Mouse (Mus musculus) embryonic fibroblast, embryonic 13.5 days (primary cell): ENCODE data around the gene Myt1l. TPM values are rescaled to one million over a fixed set of nuclear protein-coding genes. Genes with fewer than 3 reads are reported as not detected.

Experiments used
- H3K27ac ChIP-seq: 2 replicates; pipeline ENCODE4 v1.5.1; 2012; ENCODE audit warnings: low read length, control low read depth, inconsistent platforms; ENCODE audit not compliant: insufficient read depth
- H3K4me1 ChIP-seq: 2 replicates; pipeline ENCODE4 v1.6.1; 2011; ENCODE audit warnings: low read length; ENCODE audit not compliant: control insufficient read depth, insufficient read depth
- H3K4me3 ChIP-seq: 2 replicates; pipeline ENCODE4 v1.5.1; 2011; ENCODE audit warnings: mild to moderate bottlenecking, control low read depth, low read length; ENCODE audit not compliant: insufficient read depth
- CTCF ChIP-seq: IDR thresholded peaks from 2 replicates; pipeline ENCODE4 v1.5.1; 2011; ENCODE audit warnings: mild to moderate bottlenecking, control low read depth, low read length, moderate library complexity, borderline replicate concordance; ENCODE audit not compliant: insufficient read depth
- POLR2A ChIP-seq: IDR thresholded peaks from 2 replicates; pipeline ENCODE4 v1.6.1; 2011; ENCODE audit warnings: low read depth, mild to moderate bottlenecking, control low read depth, low read length, moderate library complexity
- polyA plus RNA-seq: library from polyadenylated mRNA; stranded (reverse); fragments of >200 nt; gene quantifications from 2 replicates; pipeline ENCODE4 v1.2.4, GENCODE M21; 2011; ENCODE audit warnings: low read depth; ENCODE audit not compliant: missing spikeins, insufficient read length

Myt1l gene
- polyA plus RNA-seq, 1 experiment, result not detected

DNA sequence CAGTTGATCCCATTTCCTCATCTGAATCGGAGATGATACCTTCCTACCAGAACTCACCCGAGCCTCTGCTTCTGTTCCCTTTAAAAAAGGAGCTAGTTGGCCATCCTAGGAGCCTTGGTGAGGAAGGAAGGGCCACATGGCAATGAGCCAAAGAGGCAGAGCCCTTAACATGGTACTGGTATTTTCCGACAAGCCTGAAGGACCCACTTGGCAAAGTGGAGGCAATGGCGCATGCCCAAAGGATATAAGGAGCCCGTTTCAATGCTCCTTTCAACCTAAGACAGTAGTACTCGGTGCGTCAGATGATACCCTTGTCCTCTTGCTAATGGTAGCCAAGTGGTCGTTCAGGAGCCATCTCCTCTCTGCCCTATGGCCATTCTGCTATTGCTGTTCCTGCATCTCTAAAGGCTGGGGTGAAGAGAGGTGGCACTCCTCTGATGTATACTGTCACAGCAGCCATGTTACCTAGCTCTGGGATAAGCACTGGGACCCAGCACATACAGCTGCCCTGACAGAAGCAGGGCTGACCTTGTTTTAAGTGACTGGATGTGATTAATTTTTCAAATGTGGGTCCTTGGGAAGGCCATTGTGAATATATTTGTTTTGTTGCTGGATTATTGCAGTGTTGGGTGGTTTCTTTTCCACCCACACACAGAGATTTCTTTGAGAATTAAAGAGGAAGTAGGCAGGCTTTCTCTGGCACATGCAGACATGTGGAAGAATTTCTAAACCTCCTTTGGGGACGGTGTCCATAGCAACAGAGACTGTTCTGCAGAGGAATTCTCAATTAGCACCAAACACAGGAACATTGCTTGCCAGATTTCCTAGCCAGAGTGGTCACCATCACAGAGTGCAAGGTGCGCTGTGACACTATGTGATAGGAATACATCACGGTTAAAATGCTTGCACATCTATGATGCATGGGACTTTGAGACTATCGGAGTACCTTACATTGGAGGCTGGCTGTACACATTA is 169.6 kb downstream of the Myt1l start:
- TF ChIP-seq POLR2A (no peak), CTCF (no peak)
- H3K27ac ChIP-seq, result no peak overlapping the region
- no peaks in the 10 kb centered on the region for H3K4me1 ChIP-seq
- no peak overlapping the region for H3K4me3 ChIP-seq

DNA sequence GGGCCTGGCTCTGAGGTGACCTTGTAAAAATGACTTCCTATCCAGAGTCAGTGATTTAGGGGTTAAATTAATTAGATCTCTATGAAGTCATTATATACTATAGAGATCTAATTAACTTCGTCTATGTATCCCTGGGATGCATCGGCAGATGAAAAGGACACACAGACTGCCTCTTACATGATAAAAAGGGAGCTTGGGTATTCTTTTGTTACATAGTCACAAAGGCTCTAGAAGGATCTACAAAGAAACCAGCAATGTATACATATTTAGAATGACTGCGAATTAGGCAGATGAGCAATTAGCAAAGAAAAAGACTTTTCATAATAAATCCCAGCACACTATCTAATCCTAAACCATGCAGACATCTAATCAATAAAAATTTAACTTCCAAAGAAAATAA is 170.4 kb downstream of the Myt1l start:
- TF ChIP-seq CTCF, result no peak
- no peak for TF ChIP-seq POLR2A
- Histone ChIP-seq H3K27ac (no peak overlapping the region), H3K4me3 (no peak overlapping the region), H3K4me1 (no peaks in the 10 kb centered on the region)

DNA sequence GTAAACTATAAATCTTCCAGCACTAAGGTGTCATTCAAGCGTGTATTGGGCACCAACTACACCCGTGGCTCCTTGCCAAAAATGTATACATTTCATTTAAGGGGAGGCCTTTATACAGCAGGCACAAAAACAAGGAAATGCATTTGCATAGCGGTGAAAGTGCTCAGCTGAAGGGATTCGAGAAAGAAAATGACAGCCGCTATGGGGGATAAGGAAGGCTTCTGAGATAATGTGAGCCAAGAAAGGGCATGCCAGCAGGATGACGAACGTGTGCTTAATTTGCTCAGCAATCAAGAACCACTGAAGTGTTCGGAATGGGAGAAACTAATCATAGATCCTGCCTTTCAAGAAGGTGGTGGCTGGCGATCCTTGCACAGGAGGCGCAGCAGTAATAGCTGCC is 170.8 kb downstream of the Myt1l start:
- Histone ChIP-seq H3K4me3 (no peak overlapping the region), H3K27ac (no peak overlapping the region), H3K4me1 (no peaks in the 10 kb centered on the region)
- TF ChIP-seq POLR2A (no peak), CTCF (no peak)

DNA sequence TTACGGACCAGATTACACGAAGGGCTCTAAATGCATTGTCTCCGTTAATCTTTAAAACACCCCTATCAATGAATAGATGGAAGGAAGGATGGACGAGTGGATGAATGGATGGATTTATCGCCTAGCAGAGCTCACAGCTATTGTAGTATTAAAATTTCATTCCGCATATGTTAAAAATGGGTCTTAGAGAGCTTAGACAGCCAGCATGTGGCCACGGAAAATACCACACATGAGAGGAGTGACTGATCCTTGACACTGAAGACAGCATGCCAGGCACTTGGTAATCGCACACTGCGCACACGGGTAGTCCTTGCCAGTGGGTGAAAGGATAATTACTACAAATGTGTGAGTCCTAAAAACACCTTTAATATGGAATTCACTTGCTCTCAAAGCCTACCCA is 171.2 kb downstream of the Myt1l start:
- no peaks in the 10 kb centered on the region for H3K4me1 ChIP-seq
- TF ChIP-seq CTCF, result no peak
- no peak for TF ChIP-seq POLR2A
- H3K4me3 ChIP-seq, result no peak overlapping the region
- no peak overlapping the region for H3K27ac ChIP-seq

DNA sequence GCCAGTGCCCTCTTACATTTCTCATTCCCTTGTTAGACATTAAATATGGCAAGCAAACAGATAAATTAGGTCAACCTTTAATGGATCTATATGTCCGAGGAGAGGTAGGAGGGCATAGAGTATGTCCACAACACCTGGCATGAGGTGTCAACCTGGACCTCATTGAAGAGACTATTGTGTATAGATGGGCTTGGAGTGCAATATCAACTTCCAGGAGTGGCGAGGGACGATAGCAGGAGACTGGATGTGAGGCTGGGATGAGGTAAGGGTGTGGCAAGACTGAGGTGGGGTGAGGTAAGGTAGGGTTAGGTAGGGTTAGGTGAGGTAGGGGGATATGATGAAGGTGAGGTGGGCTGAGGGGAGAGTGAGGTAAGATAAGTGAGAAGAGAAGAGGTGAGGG is 171.8 kb downstream of the Myt1l start:
- Histone ChIP-seq H3K27ac (no peak overlapping the region), H3K4me1 (no peaks in the 10 kb centered on the region), H3K4me3 (no peak overlapping the region)
- TF ChIP-seq CTCF (no peak), POLR2A (no peak)

DNA sequence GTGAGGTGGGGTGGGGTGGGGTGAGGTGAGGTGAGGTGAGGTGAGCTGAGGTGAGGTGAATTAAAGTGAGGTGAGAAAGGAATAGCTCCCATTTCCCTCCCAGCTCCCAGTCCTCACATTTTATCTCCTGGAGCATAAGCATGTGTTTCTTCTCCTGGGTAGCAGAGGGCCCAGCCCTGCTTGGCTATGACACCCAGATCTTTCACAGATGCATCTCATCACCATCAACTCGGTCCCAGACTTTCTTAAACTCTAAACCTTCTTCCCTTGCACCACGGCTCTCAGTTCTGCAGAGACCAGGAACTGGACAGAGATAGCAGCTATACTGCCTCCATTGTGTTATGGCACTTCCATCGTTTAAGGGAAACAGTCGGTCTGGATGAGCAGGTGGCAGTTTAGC is 172.9 kb downstream of the Myt1l start:
- Histone ChIP-seq H3K4me1 (no peaks in the 10 kb centered on the region), H3K27ac (no peak overlapping the region), H3K4me3 (no peak overlapping the region)
- no peak for TF ChIP-seq CTCF
- no peak for TF ChIP-seq POLR2A

DNA sequence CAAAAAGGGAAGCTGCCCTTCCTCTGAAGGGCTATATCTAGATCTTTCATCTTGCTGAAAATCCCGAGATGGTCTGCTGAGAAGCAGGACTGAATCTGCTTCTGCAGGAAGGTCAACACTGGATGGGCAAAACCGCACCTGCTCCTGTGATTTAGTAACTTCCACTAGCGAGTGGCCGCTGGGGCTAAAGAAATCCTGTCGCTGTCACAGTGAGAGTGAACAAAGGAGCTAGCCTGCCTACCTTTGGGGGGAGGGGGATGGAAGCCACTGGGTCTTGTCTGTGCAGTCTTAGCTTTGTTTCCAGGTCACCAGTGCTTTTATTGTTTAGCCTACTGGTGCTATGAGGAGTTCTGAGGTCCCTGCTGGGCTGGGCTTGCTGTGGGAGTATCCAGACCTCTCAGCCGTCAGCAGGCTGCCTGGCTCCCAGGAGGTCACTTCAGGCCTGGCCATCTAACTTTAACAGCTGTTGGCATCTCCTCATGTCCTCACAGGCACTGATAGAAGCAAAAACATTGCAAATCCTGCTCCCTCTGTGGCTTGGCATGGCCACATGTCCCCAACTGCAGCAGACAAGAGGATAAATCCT is 173.6 kb downstream of the Myt1l start:
- no peak overlapping the region for H3K4me3 ChIP-seq
- H3K4me1 ChIP-seq, result no peaks in the 10 kb centered on the region
- TF ChIP-seq CTCF (no peak), POLR2A (no peak)
- H3K27ac ChIP-seq, result no peak overlapping the region

DNA sequence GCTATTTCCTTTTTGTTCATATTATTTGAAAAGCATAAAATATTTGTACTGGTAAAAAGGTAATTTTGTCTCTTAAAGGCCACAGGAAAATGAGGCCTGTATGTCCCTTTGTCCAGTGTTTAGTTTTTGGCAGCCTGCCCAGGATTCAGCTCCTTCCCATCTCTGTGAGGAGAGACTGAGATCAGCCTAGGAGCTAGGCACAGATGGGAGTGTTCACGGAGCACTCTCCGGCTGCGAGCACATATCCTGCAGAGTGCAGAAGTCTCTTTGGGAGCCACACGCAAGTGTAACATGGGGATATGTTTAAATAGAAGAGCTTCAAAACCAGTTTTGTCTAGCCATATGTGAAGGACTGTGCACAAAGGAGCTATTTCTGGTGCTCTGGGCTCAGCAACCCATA is 174.4 kb downstream of the Myt1l start:
- no peaks in the 10 kb centered on the region for H3K4me1 ChIP-seq
- no peak overlapping the region for H3K27ac ChIP-seq
- TF ChIP-seq CTCF (no peak), POLR2A (no peak)
- H3K4me3 ChIP-seq, result no peak overlapping the region

DNA sequence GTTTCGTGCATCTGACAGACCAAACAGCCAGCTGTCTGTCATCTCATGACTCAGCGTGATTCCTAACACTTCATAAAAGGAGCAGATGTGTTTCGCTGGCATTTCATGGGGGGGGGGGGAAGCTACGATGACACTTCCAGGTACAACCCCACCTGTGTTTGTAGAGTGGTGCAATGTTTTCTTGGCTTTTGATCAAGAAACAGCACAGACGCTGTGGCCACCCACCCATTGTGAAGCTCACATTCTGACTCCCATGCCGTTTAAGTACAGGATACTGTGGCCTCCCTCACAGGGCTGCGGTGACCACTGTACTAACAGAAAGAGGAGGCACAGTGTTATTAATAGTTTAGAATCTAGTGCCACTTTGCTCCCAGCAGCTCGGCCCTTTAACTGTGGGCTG is 175.4 kb downstream of the Myt1l start:
- no peak for TF ChIP-seq POLR2A
- Histone ChIP-seq H3K4me1 (no peaks in the 10 kb centered on the region), H3K4me3 (no peak overlapping the region), H3K27ac (no peak overlapping the region)

DNA sequence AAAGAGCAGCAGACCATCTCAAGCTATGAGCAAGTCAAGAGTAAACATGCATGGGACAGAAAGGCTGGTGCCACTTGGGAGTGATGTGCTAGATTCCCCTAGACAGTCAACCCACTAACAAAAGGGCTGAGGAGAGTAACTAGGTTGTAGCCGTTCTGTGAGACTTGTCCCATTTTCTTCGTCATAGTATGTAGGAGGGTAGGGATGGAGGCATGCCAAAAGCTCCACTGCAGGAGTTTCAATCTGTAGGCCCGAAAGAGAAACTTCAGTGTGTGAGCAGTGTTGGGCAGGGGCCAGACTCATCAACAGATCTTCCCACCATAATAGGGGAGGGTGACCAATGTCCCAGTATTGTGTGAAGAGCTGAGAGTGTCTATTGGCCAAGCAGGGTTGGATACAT is 178.9 kb downstream of the Myt1l start:
- TF ChIP-seq POLR2A (no peak), CTCF (no peak)
- no peak overlapping the region for H3K4me3 ChIP-seq
- H3K27ac ChIP-seq, result no peak overlapping the region
- no peaks in the 10 kb centered on the region for H3K4me1 ChIP-seq
